Mouse (Mus musculus) retina, postnatal 1 day (tissue): ENCODE measurements around the gene Amer2.

Experiments used
- DNase-seq: peaks from one replicate; pipeline ENCODE4 v3.0.0-alpha.2; 2012

Amer2 gene

DNA sequence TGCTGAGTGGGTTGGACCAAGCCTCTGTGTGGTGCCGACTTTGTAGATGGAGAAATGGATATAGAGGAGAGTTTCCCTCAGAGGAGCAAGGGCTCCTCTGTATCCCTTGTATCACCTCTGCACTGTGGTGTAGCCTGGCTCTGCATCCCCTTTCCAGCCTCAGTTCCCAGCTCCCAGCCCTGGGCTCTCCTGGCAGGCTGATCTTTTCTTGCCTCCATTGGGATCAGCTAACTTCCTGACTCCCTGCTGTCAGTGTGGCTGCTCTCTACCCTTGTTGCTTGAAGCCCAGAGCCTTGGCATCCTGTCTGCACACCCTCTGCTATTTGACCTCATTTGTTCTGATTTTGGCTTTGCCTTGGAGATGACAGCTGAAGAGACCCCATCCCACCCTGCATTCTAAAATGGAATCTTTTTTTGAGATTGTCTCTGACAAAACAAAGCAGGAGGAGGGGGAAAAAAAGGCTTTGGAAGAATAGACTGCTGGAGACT is at the start of gene Amer2:
Amer2 (plus strand) TSS at position 439 of the 489 bp plus-strand sequence.
- DNase-seq: no peak

DNA sequence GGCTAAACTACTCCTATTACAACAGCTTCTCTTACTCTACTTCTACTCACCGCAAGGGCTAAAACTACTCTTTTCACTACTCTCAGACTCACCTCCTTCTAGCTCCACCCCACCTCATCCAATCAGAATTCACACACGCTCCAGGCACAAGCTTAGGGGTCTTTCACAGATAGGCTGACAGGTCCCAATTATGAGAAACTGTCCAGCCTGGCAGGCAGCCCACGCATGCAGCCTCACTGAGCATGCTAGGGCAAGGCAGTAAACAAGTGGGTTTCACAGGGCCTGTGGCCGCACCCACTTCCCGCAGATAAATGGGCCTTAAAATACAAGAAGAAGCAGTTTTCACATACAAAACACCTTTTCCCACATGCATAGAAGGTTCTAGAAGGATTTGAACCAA is 33.1 kb upstream of the Amer2 start:
- peak; percentile 51 for DNase-seq

DNA sequence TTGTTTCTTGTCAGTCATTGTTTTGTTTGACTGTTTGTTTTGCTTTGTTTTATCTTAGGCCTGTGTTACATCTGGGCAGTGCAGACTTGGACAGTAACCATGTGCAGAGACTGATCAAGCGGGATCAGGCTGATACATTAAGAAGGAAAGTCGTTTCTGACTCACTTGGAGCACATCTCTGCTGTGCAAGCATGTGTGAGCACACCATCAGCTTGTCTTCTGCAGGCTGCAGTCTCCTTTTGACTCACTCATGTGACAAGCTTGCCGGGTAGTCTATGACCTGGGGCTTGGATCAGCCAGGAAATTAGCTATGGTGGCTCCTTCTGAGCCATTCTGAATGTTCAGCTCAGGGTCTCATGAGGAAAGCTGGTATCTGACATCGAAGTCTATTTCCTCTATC is 32.5 kb upstream of the Amer2 start:
- DNase-seq: peak; percentile 15

DNA sequence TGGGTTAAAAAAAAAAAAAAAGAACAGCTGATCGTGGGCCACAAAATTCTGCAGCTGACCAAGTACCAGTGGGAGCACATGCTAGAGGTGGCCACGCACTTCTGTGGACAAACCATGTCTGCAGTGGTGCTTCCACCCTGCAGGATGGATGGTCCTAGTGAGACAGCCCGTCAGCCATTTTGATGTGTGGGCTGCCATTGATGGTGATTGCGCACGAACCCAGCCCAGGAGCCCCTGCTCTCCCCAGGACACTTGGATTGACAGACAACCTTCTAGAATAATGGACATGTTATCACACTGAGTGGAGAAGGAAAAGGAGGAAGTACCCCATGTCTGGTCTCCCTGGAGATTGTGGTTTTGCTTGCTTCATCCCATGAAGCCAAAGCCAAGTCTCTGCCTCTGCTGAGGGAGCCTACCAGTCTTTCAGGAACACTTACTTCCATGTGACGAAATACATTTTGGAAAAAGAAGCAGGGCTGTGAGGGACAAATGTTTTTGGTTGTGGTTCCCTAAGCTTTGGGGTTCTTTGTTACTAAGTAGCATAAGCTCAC is 27.7 kb upstream of the Amer2 start:
- DNase-seq: no peak

DNA sequence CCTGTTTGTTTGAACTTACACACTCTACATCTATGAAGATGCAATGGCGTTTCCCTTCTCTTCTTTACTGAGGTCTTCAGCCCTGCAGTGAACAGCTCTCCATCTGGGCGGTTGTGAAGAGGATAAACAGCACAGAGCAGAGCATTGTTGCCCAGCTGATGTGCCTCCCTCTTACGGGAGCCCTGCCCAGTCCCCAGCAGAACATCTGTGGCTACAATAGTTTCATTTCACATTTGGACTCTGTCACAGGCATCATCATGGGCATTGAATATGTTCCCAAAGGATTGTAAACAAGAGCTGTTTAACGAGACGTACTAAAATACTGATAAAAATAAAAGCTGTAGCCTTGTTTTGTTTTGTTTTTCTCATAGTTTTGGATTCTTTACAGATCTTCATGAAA is 14.7 kb upstream of the Amer2 start:
- DNase-seq: no peak

DNA sequence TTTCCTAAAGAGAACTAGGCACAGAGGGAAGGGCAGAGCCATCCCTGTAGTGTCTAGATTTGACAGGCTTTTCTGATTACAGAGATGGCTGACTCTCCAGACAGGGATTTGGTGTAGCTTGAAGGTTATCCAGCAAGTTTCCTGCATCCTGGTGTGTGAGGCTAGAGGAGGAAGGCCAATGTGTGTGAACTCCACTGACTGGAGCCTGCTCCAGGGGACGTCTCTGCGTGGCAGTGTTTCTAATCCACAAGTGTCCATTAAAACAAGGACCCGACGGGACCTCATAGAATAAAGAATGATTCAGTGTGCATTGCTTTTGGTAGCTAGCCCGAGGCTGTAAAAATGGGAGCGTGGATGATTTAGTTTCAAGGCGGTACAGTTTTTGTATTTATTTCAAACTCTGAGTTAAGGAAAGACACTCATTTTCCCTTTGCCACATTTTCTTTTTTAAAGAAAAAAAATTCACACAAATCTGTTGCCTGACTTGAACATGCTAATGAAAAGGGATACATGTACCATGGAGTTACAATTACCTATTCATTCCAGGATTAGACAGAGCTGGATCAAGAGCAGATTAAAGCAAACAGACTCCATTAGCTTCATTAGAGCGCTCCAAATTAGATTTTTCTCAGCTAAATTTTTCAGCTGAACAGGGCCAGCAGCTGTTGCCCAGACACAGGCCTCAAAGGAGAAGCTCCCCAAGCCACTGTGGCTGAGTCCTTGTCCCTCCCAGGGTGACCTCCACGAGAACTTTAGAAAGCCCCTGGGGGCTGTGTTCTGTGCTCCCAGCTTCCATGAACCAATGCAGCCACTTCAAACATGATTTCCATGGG is 11.5 kb upstream of the Amer2 start:
- DNase-seq: peak; percentile 81

DNA sequence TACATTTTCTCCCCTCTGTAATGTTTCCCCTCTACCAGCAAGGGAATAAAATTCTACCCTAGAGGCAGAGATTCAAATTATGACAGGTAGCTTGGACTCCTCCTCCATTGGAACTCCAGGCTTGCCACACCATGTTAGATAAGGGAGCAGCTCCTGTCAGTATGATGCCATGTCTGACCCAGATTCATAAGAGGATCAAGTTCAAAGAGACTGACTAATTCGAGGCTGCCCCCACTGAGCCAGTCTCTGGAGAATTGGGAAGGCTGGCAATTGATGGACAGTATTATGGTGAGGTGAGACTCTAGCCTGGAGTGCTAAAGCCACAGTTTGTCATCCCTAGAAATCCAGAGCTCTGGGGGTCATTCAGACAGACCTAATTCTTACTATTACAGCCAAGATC is 6.3 kb upstream of the Amer2 start:
- DNase-seq: peak; percentile 81

DNA sequence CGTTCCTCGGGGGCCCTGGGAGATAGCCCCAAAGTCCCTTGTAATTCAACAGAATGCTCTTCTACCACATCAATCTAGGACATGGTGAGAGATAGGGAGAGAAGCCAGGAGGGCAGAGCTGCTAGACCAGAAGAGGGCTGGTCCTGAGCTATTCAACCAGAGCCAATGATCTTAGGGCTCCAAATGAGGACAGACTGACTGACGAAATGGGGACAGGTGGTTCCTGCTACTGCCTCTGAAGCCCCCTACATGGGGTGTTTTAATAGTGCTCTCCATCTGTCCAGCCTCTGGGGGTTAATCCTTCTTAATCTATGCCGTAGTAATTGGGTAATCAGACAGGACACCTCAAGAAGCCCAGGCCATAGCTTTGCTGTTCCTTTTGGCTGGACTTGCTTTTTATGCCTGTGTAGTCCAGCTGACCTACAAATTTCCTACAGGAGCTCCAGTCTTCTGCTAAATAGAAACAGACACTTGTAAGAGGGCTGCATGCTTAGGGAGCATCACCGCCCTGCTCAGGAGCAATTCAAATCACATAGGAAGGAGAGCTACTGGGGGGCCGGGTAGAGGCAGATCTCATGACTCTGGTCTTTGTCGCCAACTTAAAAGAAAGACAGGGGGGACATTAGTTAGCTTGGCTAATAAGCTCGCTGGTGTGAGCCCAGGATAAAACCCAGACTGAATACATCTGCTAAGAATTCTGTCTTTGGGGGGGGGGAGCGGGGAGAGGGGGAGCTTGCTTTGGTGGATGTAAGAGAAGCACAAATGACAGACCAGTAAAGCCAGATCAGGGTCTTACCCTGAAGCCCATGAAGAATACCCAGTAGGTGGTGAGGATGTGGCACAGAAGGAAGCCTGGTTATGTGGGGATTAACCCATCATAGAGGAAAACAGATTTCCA is 4.0 kb upstream of the Amer2 start:
- peak; percentile 92 for DNase-seq

DNA sequence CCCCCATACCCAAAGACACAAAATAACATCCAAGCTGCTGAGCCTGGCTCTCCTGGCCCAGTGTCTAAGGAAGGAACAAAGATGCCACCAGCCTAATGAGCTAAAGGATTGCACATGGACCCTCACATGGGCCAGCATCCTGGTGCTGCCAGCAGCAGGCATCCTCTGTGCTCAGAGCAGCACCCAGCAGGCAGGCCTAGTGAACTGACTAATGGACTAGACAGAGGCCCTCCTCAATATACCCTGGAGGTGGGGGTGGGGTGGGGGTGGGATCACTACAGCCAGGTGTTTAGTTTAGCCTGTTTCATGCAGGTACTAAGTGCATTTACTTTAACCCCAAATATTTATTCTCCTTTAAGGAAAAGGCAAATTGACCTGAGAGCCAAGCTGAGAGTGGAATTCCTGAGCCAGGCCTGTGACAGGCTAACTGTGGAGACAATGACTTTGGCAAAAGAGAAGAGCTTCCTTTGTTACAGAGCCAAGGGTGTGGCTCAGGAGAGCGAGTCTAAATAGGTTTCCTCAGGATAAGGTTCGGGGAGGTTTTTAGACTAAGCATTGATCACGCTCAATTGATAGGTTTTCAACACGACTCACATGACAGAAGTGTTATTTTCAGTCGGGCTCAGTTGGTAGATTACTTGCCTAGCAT is 3.3 kb upstream of the Amer2 start:
- no peak for DNase-seq

DNA sequence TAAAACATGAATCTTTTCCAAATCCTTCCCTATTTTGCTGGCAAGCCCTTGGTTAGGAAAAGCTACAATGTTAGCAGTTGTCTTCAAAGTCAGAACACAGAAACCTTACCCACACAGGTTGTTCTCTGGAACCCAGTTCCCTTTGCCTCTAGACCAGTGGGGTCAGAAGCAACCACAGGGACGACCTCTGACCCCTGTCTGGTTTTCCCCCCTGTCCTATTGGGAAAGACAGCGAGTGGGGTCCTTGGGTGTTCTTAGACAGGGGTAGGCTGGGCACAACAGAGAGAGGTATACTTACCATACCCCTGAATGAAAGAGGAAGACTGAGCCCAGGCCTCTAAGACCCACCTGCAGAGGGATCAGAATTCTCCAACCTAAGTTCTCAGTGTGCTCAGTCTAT is 4.0 kb downstream of the Amer2 start:
- DNase-seq: no peak

DNA sequence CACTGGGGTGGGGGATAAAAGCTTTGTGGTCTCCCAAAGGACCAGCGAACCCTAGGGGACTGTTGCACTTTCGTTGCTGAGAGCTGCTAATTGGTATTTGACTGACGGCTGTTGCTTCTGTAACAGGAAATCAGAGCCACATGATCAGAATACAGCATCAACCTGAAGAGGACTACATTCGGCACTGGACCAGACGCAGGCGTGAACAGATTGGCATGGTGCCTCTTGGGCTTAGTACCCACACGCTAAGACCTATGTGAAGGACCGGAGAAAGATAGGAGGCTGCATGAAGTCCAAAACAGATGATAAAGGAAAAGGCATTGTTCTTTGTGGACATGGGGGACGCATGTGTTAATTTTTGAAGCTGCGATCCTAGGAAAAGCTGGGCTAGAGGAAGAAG is 4.5 kb downstream of the Amer2 start:
- DNase-seq: peak; percentile 80

DNA sequence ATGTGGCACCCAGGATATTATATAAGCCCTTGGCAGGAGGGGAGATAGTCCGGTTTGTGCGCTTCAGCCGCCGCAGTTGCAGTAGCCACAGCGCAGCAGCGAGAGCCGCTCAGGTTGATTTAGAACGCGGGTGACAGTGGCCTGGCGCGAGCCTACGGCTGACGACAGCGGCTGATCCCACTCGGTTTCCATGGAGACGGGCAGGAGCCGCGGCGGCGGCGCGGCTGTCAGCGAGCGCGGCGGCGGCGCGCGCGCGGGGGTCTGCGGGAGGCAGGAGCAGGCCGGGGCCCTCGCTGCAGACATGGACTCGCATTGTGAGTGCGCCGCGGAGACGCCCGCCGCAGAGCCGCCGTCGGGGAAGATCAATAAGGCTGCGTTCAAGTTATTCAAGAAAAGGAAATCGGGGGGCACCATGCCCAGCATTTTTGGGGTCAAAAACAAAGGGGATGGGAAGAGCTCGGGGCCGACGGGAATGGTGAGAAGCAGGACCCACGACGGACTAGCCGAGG is 5.1 kb downstream of the Amer2 start:
- DNase-seq: peak; percentile 95

DNA sequence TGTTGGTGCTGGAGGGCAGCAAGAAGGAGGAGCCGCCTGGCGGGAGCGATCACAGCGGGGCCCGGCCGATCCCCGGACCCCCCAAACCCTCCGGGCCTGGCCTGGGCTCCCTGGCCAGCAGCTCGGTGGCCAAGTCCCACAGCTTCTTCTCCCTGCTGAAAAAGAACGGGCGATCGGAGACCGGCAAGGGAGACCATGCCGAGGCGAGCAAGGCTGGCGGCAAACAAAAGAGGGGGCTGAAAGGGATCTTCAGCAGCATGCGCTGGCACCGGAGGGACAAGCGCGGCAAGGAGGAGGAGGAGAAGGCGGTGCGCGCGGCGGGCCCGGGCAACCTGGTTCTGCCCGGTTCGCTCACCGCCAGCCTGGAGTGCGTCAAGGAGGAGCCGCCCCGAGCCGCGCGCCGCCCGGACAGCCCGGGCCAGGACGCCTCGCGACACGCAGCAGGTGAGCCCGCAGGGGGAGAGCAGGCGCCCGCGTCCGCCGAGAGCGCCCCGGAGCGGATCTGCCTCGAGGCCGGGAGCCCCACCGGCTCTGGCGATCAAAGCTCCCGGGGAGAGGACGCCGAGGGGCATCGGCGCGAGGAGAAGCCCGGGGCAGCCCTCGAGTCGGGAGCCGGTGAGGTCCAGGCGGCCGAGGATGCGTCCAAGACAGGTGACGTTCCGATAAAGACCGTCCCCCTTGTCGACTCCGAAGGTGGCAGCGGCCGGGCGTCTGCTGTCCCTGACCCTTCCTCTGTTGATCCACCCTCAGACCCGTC is 5.7 kb downstream of the Amer2 start:
- DNase-seq: peak; percentile 73

DNA sequence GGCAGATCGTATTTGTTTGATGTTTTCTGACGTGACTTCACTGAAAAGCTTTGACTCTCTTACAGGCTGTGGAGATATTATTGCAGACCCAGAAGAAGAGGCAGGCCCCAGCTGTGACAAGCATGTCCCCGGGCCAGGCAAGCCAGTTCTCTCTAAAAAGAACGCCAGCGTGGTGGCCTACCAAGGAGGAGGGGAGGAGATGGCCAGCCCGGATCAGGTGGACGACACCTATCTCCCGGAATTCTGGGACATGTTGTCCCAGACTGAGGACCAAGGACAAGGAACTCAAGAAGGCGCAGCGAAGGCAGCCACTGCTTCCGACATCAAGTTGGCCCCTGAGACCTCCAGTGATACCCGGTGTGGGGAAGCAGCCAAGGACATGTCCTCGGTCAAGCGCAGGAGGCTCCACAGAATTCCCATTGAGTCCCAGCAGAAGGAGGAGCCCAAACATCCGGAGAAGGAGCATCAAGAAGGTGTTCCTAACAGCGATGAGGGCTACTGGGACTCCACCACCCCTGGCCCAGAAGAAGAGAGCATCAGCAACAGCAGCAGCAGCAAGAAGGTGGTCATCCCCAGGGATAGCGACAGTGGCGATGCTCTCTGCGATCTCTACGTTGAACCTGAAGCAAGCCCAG is 6.4 kb downstream of the Amer2 start:
- peak; percentile 46 for DNase-seq

DNA sequence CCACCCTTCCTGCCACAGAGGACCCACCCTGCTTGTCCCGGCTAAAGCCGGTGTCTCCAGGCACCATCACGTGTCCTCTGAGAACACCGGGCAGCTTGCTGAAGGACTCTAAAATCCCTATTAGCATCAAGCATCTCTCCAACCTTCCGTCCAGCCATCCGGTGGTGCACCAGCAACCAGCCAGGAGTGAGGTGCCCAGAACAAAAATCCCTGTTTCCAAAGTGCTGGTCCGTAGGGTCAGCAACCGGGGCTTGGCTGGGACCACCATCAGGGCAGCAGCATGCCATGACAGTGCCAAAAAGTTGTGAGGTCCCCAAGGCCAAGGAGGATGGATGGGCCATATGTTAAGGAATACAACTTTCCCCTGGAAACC is 6.9 kb downstream of the Amer2 start:
- no peak for DNase-seq

DNA sequence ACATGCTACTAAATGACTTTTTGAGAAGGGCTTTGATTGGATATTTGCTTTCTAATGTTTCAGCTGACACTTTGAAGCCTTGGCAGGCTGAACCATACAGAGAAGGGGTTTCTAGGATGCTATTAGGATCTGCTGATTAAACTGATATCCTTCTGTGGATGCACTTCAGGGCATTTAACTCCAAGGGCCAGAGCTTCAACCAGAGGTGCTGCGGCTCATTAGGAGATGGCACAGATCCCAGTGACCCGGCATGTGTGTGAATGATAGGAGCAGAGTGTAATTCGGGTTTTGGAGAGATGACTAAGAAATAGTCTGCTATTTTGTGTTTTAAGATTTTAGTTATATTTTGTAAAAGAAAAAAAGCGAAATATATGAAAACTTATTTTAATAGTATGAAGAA is 8.6 kb downstream of the Amer2 start:
- peak; percentile 66 for DNase-seq

DNA sequence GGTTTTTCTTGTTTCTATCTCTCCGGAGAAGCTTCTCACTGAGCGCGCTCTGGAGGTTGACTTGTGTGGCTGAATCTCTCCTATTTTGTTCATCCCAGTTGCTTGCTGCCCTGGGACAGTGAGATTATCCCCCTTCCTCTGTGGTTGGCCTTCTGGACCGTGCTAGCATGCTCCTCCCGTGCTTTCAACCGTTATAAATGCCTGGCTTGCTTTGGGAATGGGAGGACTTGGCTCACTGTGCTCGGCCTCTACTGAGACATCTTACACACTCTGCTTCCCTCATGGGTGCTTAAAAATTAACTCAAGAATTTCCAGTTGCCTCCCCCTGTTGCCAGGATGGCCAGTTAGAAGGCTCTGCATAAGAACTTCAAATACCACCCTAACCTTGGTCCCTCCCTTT is 10.8 kb downstream of the Amer2 start:
- no peak for DNase-seq

DNA sequence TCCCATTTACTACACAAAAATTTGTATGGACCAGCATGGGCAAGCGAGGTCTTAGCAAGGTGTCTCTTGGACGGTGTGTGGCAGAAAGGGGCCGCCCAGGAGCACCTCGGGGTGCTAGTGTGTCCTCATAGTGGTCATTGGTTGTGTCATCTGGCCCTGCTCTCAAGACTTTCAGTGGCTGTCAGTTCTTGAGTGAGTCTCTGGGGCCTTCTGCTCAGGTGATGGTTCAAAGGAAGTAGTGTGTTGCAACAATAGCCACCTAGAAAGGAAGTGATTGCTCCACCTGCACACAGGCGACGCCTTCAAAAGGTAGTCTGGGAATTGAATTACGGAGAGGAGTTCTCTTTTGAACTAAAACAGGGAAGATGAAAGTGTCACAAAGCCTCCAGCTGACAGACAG is 11.2 kb downstream of the Amer2 start:
- no peak for DNase-seq

DNA sequence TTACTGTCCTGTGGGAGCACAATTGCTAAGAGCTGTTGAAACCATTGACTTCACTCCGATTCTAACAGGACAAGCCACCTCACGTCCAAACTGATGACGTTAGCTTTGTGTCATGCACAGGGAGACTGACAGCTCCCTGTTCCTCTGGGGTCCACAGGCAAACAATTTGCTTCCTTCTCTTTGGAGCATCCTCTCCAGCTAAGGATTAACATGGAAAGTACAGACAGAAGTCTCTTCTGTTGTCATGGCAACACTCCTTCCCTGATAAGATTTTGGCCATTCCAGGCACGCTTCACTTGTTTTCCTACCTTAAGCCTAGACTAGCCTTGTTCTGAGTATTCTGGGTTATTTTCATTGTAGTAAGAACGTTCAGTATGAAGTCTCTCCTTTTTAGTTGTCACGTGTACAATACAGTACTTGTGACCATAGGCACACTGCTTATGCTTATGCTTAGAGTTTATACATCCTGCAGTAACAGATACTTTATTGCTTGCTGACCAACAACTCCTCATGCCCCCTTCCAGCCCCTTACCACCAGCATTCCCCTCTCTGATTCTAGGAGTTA is 12.1 kb downstream of the Amer2 start:
- DNase-seq: no peak

DNA sequence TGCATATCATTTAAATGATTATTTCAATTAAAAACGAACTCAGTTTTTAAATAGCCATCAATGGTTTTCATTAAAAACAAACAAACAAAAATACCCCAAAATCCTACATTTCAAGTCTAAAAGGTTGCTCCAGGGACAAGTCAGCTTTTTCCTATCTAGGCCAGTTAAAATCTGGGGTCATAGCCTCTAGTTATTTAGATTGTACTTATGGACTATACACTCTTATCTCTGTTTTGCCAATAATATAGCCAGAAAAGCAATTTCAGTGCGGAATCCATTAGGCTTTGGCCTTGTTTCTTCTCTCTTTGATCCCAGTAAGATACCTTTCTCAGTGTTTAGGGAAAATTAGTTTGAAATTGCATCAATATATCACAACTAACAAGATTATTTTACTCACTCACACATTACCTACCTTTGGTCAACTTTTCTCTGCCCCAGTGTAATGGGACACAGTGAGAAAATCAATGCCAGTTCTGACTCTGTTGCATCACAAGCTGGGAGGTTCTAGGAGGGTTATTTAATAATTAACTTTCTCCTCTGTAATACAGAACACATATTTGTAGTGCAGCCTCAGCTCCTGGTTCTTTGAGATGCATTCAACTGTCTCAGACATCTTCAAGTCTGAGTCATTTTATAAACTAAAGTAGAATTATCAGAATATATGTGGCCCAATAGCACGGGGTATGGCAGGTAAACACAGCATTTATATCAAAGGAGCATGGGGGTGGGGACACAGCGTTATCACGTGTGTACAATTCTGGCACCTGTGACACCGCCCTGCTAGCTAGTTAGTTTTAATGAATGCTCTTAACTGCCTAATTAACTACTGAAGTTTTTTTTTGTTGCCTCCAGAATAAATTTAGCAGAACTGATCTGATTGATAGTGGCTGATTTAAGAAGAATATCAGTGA is 13.8 kb downstream of the Amer2 start:
- no peak for DNase-seq
